Mouse (Mus musculus) small intestine, adult 2 months (tissue): ENCODE measurements at regions not wholly inside any gene's neighbourhood (a gene's known extent, or its start where the extent isn't known, plus 50 kb on each side); places are given as distances from the start of the nearest gene placed in this dataset.

Experiments
- CTCF ChIP-seq: fragments of 200-500 bp; IDR thresholded peaks from 2 replicates; pipeline ENCODE4 v1.5.1; 2012; ENCODE audit warnings: low read depth, mild to moderate bottlenecking, control low read depth, inconsistent platforms, low read length, moderate library complexity, mixed read lengths; ENCODE audit not compliant: insufficient replicate concordance, insufficient read length; ENCODE audit errors: extremely low read depth
- POLR2A ChIP-seq: fragments of 200-500 bp; IDR thresholded peaks from 2 replicates; pipeline ENCODE4 v1.6.1; 2012; ENCODE audit warnings: low read depth, mild to moderate bottlenecking, control low read depth, inconsistent platforms, low read length, moderate library complexity

- TF ChIP-seq CTCF (no peak), POLR2A (no peak)
Measured at GRCm38 (mm10) chr10:91704751-91705150, 523.6 kb upstream of the Tmpo start.
